Mouse (Mus musculus): Measurements from ENCODE around the gene Nomo1. TPM values are rescaled to one million over a fixed set of nuclear protein-coding genes. Genes with fewer than 3 reads are reported as not detected.

Nomo1 gene
- total RNA-seq, 2 experiments from 2014 or later, result 102 to 103 TPM

GRCm38 (mm10) chr7:46116118-46116581, 82.7 kb downstream of the Nomo1 start:
- no peak for DNase-seq (ENCODE audit: low spot score in 2 of 2)
- no peak for TF ChIP-seq CTCF (conservative IDR thresholded peaks at IDR 0.05)
- Histone ChIP-seq H3K27ac (no peak overlapping the region), H3K4me3 (no peak overlapping the region)

GRCm38 (mm10) chr7:46117035-46117434, 83.5 kb downstream of the Nomo1 start:
- no peak overlapping the region for H3K27ac ChIP-seq
- no peak overlapping the region for H3K4me3 ChIP-seq
- no peak for TF ChIP-seq CTCF (conservative IDR thresholded peaks at IDR 0.05)
- no peak for DNase-seq (ENCODE audit: low spot score in 2 of 2)

- Histone ChIP-seq H3K4me3 (no peak overlapping the region), H3K27ac (no peak overlapping the region)
- DNase-seq (ENCODE audit: low spot score in 2 of 2), result no peak
- no peak for TF ChIP-seq CTCF (conservative IDR thresholded peaks at IDR 0.05)
These were observed 89.5 kb downstream of the Nomo1 start for GRCm38 (mm10) chr7:46122964-46123363.

DNA sequence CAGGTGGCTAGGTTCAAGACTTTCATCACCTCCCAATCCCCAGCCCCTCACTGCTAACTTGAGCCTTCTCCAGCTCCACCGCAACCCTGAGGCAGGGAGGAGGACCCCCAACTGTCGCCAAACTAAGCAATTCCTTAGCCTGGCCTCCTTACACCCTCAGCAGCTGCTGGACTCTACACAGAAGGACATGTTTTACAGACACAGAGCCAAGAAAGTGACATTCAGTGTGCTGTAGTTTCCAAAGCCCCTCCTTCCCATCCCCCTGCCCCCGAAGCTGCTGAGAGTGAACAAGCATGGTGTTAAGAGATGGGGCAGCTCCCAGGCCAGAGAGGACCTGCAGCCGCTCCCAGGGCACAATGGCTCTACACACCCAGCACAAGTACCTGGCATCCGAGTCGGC, 91.0 kb downstream of the Nomo1 start:
- no peak for TF ChIP-seq CTCF (conservative IDR thresholded peaks at IDR 0.05)
- H3K27ac ChIP-seq, result no peak overlapping the region
- H3K4me3 ChIP-seq, result no peak overlapping the region
- no peak for DNase-seq (ENCODE audit: low spot score in 2 of 2)

DNA sequence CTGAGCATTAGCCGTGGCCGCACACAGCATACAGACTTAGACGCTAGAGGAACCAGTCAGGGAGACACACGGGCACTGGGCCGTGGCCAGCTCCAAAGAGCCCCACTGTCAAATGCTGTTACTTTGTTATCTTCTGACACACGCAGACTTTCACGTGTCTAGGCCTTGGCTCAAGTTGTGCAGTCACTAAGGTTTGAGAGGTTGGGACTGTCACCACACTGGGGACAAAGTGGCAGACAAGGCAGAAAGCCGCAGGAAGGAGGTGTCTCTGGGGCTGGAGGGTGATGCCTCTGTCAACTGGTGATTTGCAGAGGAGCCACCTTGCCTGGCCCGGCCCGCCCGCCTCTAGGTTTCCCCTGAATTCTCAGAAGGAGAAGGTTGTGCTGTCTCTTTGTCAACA, 91.8 kb downstream of the Nomo1 start:
- no peak for DNase-seq (ENCODE audit: low spot score in 2 of 2)
- no peak overlapping the region for H3K4me3 ChIP-seq
- H3K27ac ChIP-seq, result no peak overlapping the region
- no peak for TF ChIP-seq CTCF (conservative IDR thresholded peaks at IDR 0.05)

DNA sequence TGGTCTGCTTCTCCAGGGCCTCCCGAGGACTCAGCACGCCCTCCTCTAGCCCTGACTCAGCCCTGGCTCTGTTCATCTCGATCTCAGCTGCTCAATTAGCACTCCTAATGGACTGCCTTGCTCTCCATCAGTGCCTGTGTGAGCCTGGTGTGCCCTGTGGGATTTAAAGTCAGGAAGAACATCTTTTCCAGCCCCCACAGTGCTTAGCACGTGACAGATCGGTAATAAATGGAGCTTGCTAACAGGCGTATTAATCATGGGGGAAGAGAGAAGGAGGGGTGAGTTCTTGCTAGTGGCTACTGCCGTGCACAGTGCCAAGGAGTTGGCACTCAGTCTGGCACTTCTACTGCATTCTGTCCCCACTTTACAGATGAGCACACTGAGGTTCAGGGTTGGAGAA, 94.7 kb downstream of the Nomo1 start:
- H3K4me3 ChIP-seq, result no peak overlapping the region
- no peak for DNase-seq (ENCODE audit: low spot score in 2 of 2)
- peak overlapping the region; percentile 36; the same call in 1 of the 2 replicates for H3K27ac ChIP-seq
- TF ChIP-seq CTCF (conservative IDR thresholded peaks at IDR 0.05), result no peak

- no peak for TF ChIP-seq CTCF (conservative IDR thresholded peaks at IDR 0.05)
- Histone ChIP-seq H3K27ac (peak overlapping the region; percentile 94; the same call in 1 of the 2 replicates), H3K4me3 (no peak overlapping the region)
- no peak for DNase-seq (ENCODE audit: low spot score in 2 of 2)
These were observed 96.1 kb downstream of the Nomo1 start for GRCm38 (mm10) chr7:46129463-46130179.

DNA sequence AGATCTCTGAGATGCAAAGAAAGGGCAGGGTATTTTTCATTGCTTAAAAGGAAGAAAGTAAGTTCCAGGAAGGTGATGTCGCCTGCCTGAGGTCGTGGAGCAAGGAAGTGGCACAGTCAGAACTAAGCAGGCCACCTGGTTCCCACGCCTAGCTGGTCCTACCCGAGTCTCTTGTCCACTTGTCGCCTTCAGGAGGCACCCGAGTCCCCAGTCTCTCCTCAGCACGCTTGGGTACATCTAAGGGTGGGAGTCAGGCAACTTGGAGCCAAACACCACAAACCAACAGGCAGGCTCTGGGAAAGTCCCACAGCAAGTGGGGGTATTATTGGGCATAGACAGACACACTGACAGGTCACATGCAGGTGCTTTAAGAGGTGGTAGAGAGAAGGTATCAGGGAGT, 97.2 kb downstream of the Nomo1 start:
- TF ChIP-seq CTCF (conservative IDR thresholded peaks at IDR 0.05), result no peak
- no peak for DNase-seq (ENCODE audit: low spot score in 2 of 2)
- peak overlapping the region; percentile 94 for H3K27ac ChIP-seq
- H3K4me3 ChIP-seq, result no peak overlapping the region

DNA sequence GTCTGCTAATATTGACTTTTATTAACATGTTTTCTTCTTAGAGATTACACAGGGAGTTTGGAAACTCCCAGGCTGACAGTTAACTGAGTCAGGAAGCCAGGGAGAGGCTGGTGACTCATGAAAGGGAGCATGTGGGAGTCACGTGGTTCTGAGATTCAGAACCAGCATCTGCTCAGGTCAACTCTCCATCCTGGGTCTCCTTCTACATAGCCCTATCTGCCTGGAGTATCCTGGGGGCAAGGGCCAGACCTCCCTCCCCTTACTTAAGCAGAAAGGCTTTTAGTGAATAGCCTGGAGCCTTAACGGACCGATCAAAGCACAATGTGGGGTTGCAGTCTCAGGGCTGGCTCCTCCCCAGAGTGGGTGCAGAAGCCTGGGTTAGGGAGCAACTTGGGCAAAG, 97.8 kb downstream of the Nomo1 start:
- H3K27ac ChIP-seq, result peak overlapping the region; percentile 94
- no peak for TF ChIP-seq CTCF (conservative IDR thresholded peaks at IDR 0.05)
- H3K4me3 ChIP-seq, result no peak overlapping the region
- peak; percentile 31 to 35 for DNase-seq (ENCODE audit: low spot score in 2 of 2)

GRCm38 (mm10) chr7:46131806-46132205, 98.3 kb downstream of the Nomo1 start:
- DNase-seq (ENCODE audit: low spot score in 2 of 2), result peak; percentile 43 to 65
- no peak for TF ChIP-seq CTCF (conservative IDR thresholded peaks at IDR 0.05)
- Histone ChIP-seq H3K27ac (peak overlapping the region; percentile 94), H3K4me3 (no peak overlapping the region)

- Histone ChIP-seq H3K27ac (peak overlapping the region; percentile 94), H3K4me3 (no peak overlapping the region)
- no peak for TF ChIP-seq CTCF (conservative IDR thresholded peaks at IDR 0.05)
- no peak for DNase-seq (ENCODE audit: low spot score in 2 of 2)
These were observed 98.7 kb downstream of the Nomo1 start for GRCm38 (mm10) chr7:46132229-46132628.

Other genes starting within 250 kb of the Nomo1 start
- 100 to 1,000 TPM; 302 to 329 TPM for gene Lmtk3, start 250.0 kb upstream of the Nomo1 start, total RNA-seq (2021)
- 1 to 10 TPM; 7.1 to 9.7 TPM for gene Sult2b1, start 249.0 kb upstream of the Nomo1 start, total RNA-seq (2021)
- 100 to 1,000 TPM; 144 to 149 TPM for gene Cyth2, start 219.1 kb upstream of the Nomo1 start, total RNA-seq (2021)
- 1 to 10 TPM; 1.6 to 1.9 TPM for gene Kcnj14, start 208.9 kb upstream of the Nomo1 start, total RNA-seq (2021)
- gene Grwd1, start 202.8 kb upstream of the Nomo1 start, total RNA-seq (2021), result 10 to 100 TPM; 20.5 to 22.7 TPM
- gene Kdelr1, start 160.9 kb upstream of the Nomo1 start, total RNA-seq (2021), result 10 to 100 TPM; 78.4 to 81.4 TPM
- gene Grin2d, start 155.3 kb upstream of the Nomo1 start, total RNA-seq (2021), result 10 to 100 TPM in 1 of 2 experiments, 1 to 10 TPM in 1; 10.0 to 11.6 TPM
- not detected for gene Syngr4, start 137.0 kb upstream of the Nomo1 start, total RNA-seq (2021)
- 10 to 100 TPM; 22.1 to 22.8 TPM for gene Tmem143, start 136.8 kb upstream of the Nomo1 start, total RNA-seq (2021)
- gene Emp3, start 112.3 kb upstream of the Nomo1 start, total RNA-seq (2021), result 1 to 10 TPM; 1.5 to 2.3 TPM
- gene Ccdc114, start 109.6 kb upstream of the Nomo1 start, total RNA-seq (2021), result 1 to 10 TPM; 3.5 to 3.8 TPM
- 1 to 10 TPM; 1.7 to 2.9 TPM for gene Abcc6, start 3.4 kb upstream of the Nomo1 start, total RNA-seq (2021)
- 10 to 100 TPM; 34.2 to 37.4 TPM for gene Kcnj11, start 67.1 kb downstream of the Nomo1 start, total RNA-seq (2021)
- gene Abcc8, start 146.3 kb downstream of the Nomo1 start, total RNA-seq (2021), result 10 to 100 TPM; 52.2 to 63.1 TPM
- gene Ush1c, start 204.8 kb downstream of the Nomo1 start, total RNA-seq (2021), result under 1 TPM; 0.23 to 0.54 TPM
- under 1 TPM; 0.20 to 0.25 TPM for gene Otog, start 207.3 kb downstream of the Nomo1 start, total RNA-seq (2021)

Data from layer of hippocampus, adult 2 months (tissue).